Mouse (Mus musculus): ENCODE measurements around the gene Tgm6.

DNA sequence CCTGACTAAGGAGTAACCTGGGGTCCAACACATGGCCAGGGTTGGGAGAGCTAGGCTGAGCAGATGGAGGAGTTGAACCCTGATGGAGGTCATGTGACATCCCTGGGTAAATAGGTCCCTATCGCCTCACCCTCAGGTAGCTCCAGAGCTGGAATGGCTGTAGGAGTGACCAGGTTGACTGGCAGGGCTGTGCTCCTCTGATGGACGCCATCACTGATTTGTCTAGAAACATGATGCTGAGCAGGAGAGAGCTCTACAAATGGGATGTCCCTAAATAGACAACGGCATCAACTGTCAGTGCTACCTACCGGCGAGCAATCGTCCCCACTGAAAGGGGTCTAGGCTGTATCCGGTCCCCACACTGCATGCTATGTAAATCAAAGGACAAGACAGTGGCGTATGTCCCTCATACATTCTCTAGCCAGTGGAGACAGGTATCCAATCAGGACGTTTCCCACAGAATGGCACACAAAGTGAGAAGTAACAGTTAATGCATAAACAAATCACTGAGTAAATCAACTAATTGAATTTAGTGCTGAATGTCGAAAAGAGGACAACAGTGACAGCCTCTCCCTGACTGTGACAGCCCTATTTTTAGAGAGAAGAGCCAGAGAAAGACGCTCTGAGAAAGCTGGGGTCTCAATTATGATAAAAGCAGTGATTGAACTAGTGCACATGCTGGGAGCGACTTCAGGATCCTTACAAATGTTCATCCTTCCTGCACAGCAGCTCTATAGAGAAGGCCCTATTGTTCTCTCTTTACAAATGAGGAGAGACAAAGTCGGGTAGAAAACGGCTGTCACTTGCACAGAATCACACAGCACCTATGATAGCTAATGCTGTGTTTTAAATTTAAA lies 45.2 kb downstream of the Tgm6 start:
- TF ChIP-seq GATA1 (IDR thresholded peaks at IDR 0.05; ENCODE audit: low read length) (no peak), TAL1 (IDR thresholded peaks at IDR 0.05; ENCODE audit: low read length) (no peak)
